Mouse (Mus musculus): Measurements from ENCODE around the gene Med27. TPM values are rescaled to one million over a fixed set of nuclear protein-coding genes. Genes with fewer than 3 reads are reported as not detected.

The Med27 gene
- polyA plus RNA-seq, 1 experiment from 2014 or later, result 16.9 TPM

DNA sequence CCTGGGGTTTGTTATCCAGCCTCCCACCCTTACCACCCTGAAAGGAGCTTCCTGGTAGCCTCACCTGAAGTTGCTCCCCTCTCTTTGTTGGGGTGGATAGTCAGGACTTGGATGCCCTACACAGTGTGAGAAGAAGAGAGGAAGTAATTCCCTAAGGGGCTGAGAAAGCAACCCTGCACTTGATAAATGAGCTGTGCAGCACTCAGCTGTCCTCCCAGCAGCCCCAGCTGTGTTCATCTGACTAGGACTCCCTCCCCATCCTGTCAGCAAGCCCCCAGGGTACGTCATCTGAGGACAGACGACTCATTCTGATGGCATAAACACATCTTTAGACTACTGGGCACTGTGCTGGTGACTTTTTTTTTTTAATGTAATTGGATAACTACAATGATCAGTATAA, 127.3 kb downstream of the Med27 start:
- Histone ChIP-seq H3K4me2 (no peak overlapping the region), H3K27me3 (no peaks in the 10 kb centered on the region), H3K4me3 (replicated peaks) (no peak overlapping the region), H3K27ac (replicated peaks) (no peak overlapping the region), H3K9ac (no peak overlapping the region), H3K36me3 (replicated peaks) (no peaks in the 10 kb centered on the region), H3K4me1 (replicated peaks) (no peaks in the 10 kb centered on the region), H3K9me3 (replicated peaks) (no peaks in the 10 kb centered on the region)
- ATAC-seq (ENCODE audit: insufficient read depth), result no peak
- WGBS (ENCODE audit: insufficient replicate concordance), result 59% methylated on average over 2 of the region's 2 CpGs

DNA sequence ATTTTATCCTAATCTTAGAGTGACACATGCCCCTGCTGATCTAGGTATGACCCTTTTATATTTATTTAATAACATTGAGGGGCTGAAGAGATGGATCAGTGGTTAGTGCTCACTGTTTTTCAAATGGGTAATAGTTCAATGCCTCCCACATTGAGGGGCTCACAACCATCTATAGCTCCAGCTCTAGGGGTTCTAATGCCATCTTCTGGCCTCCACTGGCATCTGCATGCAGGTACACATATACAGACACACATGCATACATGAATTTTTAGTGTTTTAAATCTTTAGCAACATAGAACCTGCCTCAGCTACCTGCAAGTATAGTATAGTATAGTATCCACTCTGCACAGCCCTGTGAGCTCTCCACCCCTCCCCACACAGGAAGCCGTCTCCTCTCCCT, 130.1 kb downstream of the Med27 start:
- Histone ChIP-seq H3K4me1 (replicated peaks) (no peaks in the 10 kb centered on the region), H3K36me3 (replicated peaks) (no peaks in the 10 kb centered on the region), H3K27ac (replicated peaks) (no peak overlapping the region), H3K9ac (no peak overlapping the region), H3K9me3 (replicated peaks) (no peaks in the 10 kb centered on the region), H3K4me2 (no peak overlapping the region), H3K27me3 (no peaks in the 10 kb centered on the region), H3K4me3 (replicated peaks) (no peak overlapping the region)
- ATAC-seq (ENCODE audit: insufficient read depth), result no peak
- whole genome bisulfite sequencing (ENCODE audit: insufficient replicate concordance), result 65% methylated on average over 1 of the region's 1 CpGs

DNA sequence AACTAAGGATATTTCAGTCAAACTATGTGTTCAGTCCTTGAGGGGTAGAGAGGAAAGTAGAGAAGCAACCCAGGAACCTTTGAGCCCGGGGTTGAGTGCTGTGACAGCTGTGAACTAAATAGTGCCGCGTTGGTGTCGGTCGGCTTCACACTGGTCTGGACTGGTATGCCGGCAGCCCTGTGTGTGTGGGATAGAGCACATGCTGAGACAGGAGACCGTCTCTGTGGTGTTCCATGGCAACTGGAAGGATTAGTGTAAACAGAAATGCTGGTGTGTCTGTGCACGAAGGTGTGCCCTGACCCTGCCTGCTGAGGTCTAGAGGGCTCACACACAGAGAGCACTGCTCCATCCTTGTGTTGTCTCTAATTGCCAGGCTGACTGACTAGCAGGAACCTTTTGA, 135.2 kb downstream of the Med27 start:
- H3K4me1 ChIP-seq (replicated peaks), result no peaks in the 10 kb centered on the region
- no peaks in the 10 kb centered on the region for H3K27me3 ChIP-seq
- no peak overlapping the region for H3K27ac ChIP-seq (replicated peaks)
- ATAC-seq (ENCODE audit: insufficient read depth), result no peak
- 70% methylated on average over 8 of the region's 8 CpGs for WGBS (ENCODE audit: insufficient replicate concordance)
- H3K4me2 ChIP-seq, result no peak overlapping the region
- H3K9ac ChIP-seq, result no peak overlapping the region
- H3K4me3 ChIP-seq (replicated peaks), result no peak overlapping the region
- H3K9me3 ChIP-seq (replicated peaks), result no peaks in the 10 kb centered on the region
- no peaks in the 10 kb centered on the region for H3K36me3 ChIP-seq (replicated peaks)

DNA sequence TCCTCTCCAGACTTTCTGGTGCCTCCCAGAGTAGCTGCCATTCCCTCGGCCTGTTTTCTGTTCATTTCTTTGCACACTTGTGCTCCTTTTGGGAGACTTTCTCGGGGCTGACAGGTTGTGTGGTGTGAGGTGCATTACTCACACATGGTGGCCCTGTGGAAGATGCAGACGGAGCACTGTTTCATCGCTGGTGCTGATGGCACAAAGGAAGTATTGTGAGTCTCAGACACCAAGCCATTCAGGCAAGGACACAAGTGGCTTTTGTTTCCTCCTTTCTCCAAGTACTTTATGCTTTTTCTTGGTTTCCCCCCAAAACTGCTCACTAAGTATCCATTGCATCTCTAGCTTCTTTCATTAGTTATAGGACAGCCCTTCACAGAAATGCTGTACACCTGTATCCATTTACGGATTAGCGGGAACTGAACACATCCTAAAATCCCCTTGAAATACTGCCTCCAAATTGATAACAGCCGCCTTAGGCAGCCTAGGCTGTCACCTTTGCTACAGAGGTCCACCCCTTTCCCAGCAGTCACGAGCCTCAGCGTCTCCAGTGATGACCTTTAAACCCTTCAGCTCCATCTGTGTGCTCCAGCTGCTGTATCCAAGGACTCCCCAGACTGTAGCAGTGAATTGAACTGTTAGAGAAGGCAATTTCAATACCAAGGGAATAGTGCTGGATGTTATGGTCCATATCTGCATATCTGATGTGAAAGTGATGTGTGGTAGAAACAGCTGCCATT, 136.5 kb downstream of the Med27 start:
- Histone ChIP-seq H3K9me3 (replicated peaks) (no peaks in the 10 kb centered on the region), H3K27me3 (no peaks in the 10 kb centered on the region), H3K27ac (replicated peaks) (no peak overlapping the region), H3K4me1 (replicated peaks) (no peaks in the 10 kb centered on the region), H3K9ac (no peak overlapping the region), H3K4me3 (replicated peaks) (no peak overlapping the region), H3K4me2 (no peak overlapping the region), H3K36me3 (replicated peaks) (no peaks in the 10 kb centered on the region)
- ATAC-seq (ENCODE audit: insufficient read depth), result no peak
- WGBS (ENCODE audit: insufficient replicate concordance), result 61% methylated on average over 9 of the region's 9 CpGs

DNA sequence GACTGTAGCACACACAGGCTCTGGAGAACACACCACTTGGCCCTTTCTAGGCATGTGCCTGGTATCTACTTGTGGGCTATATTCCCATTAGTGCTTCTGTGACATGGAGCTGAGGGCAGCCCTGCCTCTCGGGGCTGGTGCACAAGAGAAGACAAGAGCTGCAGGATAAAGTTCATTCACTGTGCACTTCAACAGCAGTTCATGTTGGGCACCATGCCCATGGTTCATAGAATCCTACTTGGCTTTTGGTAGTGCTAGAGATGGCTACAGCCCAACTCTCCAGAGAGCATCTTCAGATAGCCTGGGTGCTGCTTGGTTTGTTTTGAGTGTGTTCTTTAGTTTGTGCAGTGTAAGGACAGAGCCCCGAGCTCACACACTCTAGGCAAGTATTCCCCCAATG, 138.9 kb downstream of the Med27 start:
- 60% methylated on average over 2 of the region's 2 CpGs for WGBS (ENCODE audit: insufficient replicate concordance)
- H3K4me2 ChIP-seq, result no peak overlapping the region
- H3K27me3 ChIP-seq, result no peaks in the 10 kb centered on the region
- no peak overlapping the region for H3K27ac ChIP-seq (replicated peaks)
- no peak for ATAC-seq (ENCODE audit: insufficient read depth)
- no peaks in the 10 kb centered on the region for H3K4me1 ChIP-seq (replicated peaks)
- H3K9ac ChIP-seq, result no peak overlapping the region
- no peaks in the 10 kb centered on the region for H3K9me3 ChIP-seq (replicated peaks)
- no peak overlapping the region for H3K4me3 ChIP-seq (replicated peaks)
- H3K36me3 ChIP-seq (replicated peaks), result no peaks in the 10 kb centered on the region

DNA sequence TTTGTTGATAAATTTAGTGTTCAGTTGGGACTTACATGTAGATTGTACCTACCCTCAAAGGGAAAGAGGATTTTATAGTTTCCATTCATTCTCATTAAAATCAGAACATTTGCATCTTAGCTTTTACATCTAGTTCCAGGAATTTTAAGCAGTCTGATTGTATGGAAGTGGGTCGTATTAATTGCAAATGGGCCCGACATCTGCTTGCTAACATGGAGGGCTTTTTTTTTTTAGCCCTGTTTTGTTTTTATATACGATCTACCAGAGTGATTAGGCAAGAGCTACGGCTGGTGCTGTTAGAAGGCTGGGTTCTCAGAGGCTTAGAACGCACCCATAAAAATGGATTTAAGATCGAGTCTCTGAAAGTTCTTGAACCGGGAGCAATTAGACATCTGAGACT, 139.9 kb downstream of the Med27 start:
- no peak for ATAC-seq (ENCODE audit: insufficient read depth)

DNA sequence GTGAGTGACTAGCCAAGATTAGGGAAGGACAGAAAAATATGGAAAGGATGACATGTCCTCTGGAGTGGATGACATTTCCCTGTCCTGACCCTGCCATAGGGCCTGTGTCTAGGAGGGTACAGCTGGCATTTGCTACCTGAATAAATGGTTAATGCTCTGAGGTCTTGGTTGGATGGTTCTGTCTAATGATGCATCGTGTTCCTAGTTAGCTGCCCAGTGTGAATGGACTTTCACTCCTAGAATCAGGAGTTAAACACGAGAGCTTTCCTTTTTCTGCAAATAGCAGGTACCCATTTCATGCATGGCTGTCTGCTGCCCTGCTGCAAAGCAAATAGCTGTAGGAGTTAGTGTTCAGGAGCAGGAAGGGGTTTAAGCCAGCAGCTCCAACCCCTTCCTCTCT, 141.0 kb downstream of the Med27 start:
- no peak overlapping the region for H3K4me2 ChIP-seq
- H3K4me1 ChIP-seq (replicated peaks), result no peaks in the 10 kb centered on the region
- no peak overlapping the region for H3K27ac ChIP-seq (replicated peaks)
- H3K9me3 ChIP-seq (replicated peaks), result no peaks in the 10 kb centered on the region
- H3K9ac ChIP-seq, result no peak overlapping the region
- WGBS (ENCODE audit: insufficient replicate concordance), result 57% methylated on average over 2 of the region's 2 CpGs
- H3K36me3 ChIP-seq (replicated peaks), result no peaks in the 10 kb centered on the region
- ATAC-seq (ENCODE audit: insufficient read depth), result no peak
- H3K4me3 ChIP-seq (replicated peaks), result no peak overlapping the region
- no peaks in the 10 kb centered on the region for H3K27me3 ChIP-seq

More for the DNA sequence above, 139.9 kb downstream of the Med27 start:
- H3K4me3 ChIP-seq (replicated peaks), result no peak overlapping the region
- H3K9ac ChIP-seq, result no peak overlapping the region
- no peaks in the 10 kb centered on the region for H3K36me3 ChIP-seq (replicated peaks)
- 75% methylated on average over 7 of the region's 7 CpGs for WGBS (ENCODE audit: insufficient replicate concordance)
- no peak overlapping the region for H3K4me2 ChIP-seq
- H3K4me1 ChIP-seq (replicated peaks), result no peaks in the 10 kb centered on the region
- H3K9me3 ChIP-seq (replicated peaks), result no peaks in the 10 kb centered on the region
- H3K27me3 ChIP-seq, result no peaks in the 10 kb centered on the region
- H3K27ac ChIP-seq (replicated peaks), result no peak overlapping the region

DNA sequence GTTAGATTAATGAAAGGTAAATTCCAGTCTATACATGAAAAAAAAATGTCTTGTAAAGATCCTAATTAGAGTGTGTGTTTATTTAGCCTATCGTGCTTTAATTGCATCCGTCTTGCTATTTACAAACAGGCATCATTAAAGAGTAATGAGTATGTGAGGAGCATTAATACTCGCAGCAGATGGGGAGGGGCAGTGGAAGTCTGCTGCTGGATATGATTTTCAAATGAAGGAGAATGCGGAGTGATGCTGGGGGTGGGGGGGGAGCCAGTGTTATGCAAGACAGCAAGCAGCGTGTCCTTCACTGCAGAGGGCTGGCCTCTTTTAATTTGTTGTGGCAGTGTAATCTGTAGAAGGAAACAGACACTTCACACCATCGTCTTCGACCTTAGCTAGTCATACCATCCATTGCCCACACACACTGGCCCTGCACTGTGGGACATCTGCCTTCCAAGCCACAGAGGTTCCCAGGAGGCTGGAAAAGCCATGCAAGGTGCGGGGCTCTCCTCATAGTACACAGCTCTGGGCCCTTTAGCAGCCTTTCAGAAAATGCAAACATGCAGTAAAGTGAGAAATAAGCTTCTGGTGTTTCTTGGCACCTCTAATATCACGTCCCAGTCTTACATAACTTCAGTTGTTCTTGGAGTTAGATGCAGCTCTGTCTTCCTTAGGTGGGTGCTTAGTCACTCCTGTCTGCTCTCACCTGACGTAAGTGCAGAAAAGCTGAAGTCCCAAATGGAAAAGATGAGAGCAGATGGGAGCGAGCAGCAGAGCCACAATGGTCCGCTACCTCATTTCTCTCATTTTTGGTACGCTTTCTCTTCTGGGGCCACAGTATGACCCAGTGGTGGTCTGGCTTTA, 142.0 kb downstream of the Med27 start:
- H3K9ac ChIP-seq, result no peak overlapping the region
- no peaks in the 10 kb centered on the region for H3K9me3 ChIP-seq (replicated peaks)
- H3K4me1 ChIP-seq (replicated peaks), result no peaks in the 10 kb centered on the region
- H3K27me3 ChIP-seq, result no peaks in the 10 kb centered on the region
- ATAC-seq (ENCODE audit: insufficient read depth), result no peak
- no peak overlapping the region for H3K4me3 ChIP-seq (replicated peaks)
- no peak overlapping the region for H3K4me2 ChIP-seq
- 68% methylated on average over 13 of the region's 13 CpGs for WGBS (ENCODE audit: insufficient replicate concordance)
- H3K27ac ChIP-seq (replicated peaks), result no peak overlapping the region
- no peaks in the 10 kb centered on the region for H3K36me3 ChIP-seq (replicated peaks)

DNA sequence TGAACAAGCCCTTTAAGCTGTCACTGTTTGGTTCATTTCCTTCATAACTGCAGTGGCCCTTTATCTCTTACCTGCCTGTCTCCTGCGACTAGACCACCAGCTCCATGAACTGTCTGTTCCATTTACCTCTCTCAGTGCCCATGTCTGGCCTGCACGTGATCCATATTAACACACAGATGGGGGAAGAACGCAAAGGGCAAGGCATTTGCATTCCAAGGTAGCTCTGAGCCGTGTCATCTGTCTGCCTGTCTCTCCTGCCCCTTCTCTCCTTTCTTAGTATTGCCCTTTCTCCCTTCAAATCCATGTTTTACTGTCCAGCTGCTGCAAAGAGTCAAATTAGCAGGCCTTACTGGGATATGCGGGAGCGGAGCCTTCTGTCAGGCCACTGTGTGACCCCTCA, 145.0 kb downstream of the Med27 start:
- no peaks in the 10 kb centered on the region for H3K4me1 ChIP-seq (replicated peaks)
- no peak overlapping the region for H3K4me3 ChIP-seq (replicated peaks)
- H3K27me3 ChIP-seq, result no peaks in the 10 kb centered on the region
- ATAC-seq (ENCODE audit: insufficient read depth), result no peak
- H3K9ac ChIP-seq, result no peak overlapping the region
- H3K36me3 ChIP-seq (replicated peaks), result no peaks in the 10 kb centered on the region
- H3K4me2 ChIP-seq, result no peak overlapping the region
- H3K9me3 ChIP-seq (replicated peaks), result no peaks in the 10 kb centered on the region
- 75% methylated on average over 6 of the region's 6 CpGs for WGBS (ENCODE audit: insufficient replicate concordance)
- no peak overlapping the region for H3K27ac ChIP-seq (replicated peaks)

DNA sequence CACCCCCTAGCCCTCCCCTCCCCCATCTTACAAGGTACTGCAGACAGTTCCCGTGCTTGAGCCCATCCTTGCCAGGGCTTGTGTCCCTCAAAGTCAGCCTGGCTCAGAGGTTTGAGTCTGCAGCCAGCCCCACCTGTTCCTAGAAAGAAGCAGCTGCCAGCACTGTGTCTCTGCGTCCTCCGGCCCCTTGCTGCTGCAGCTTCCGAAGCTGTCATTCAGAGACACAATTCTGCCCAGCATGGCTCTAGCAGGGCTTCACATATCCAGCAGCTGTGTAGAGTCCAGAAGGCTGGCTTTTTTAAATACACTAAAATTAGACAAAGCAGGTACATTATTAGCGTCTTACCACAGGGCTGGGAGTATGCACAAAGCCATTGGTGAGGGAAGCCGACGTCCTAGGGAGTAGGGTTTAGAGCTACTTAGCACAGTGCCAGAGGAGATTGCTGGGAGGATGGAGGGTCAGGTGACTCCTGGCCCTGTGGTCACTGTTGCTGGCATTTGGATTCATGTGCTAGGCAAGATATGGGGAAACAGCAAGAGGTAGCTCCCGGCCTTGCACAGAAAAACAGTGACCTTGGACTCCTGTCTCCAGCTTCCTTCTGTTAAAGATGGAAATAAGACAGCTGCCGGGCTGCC, 146.9 kb downstream of the Med27 start:
- Histone ChIP-seq H3K27ac (replicated peaks) (no peak overlapping the region), H3K27me3 (no peaks in the 10 kb centered on the region), H3K9ac (no peak overlapping the region), H3K4me1 (replicated peaks) (no peaks in the 10 kb centered on the region), H3K4me2 (no peak overlapping the region), H3K4me3 (replicated peaks) (no peak overlapping the region), H3K36me3 (replicated peaks) (no peaks in the 10 kb centered on the region), H3K9me3 (replicated peaks) (no peaks in the 10 kb centered on the region)
- 64% methylated on average over 9 of the region's 9 CpGs for WGBS (ENCODE audit: insufficient replicate concordance)
- ATAC-seq (ENCODE audit: insufficient read depth), result no peak

DNA sequence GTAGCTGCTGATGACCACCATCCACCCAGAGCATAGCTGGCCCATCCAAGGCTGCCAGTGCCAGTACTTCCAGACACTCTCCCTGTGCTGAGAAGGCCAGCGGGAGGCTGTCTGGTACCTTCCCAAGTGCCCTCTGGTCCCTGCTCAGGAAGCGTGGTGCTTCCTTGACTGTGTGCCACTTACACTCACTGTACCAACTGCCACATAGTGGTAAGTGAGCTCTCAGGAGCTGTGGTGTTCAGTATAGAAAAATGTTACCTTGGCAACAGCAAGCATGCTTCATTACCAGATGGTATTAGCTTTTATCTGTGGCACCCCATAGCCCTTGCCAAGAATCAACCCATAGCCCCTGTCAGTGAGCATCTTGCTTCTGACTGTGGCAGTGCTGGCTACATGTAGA, 148.7 kb downstream of the Med27 start:
- Histone ChIP-seq H3K4me1 (replicated peaks) (no peaks in the 10 kb centered on the region), H3K36me3 (replicated peaks) (no peaks in the 10 kb centered on the region), H3K9ac (no peak overlapping the region), H3K27ac (replicated peaks) (no peak overlapping the region), H3K27me3 (no peaks in the 10 kb centered on the region), H3K9me3 (replicated peaks) (no peaks in the 10 kb centered on the region), H3K4me3 (replicated peaks) (no peak overlapping the region), H3K4me2 (no peak overlapping the region)
- 76% methylated on average over 2 of the region's 2 CpGs for WGBS (ENCODE audit: insufficient replicate concordance)
- ATAC-seq (ENCODE audit: insufficient read depth), result no peak
